In the genomic region with DNA sequence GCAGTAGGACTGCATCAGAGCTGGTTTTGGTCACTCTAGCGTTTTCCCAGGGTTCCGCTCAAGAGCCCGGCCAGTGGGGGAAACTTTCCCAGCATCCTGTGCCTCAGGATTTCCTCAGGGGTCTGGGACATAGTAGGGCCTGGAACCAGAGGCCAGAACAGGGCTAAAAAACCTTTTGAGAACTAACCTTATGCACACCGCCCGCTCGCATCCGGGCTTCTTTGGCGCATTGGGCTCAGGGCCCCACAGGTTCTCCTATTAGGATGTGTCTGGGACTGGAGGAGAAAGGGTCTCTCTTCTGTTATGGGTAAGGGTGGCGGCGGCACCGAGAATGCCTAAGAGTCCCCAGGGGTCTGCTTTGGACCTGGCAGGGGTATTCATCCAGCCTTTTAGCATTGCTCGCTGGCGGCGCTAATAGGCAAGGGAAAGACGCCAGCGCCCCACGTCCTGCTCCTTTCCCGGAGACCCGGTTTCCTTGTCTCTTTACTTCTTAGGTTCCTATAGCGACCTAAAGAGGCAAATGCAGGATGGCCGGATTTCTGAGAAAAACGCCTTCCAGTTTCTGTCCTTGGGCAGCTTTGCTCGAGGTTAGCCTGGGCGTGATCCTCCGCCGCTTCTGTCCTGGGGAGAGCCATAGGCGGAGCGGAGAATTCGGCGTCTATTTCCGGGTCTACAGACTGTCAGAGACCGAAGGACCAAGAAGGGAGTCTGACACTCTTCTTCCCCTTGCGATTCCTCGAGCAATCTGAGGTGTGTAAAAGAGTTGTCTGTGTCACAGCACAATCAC, we compare ENCODE assay signal across 9 mouse cellular contexts. TPM values are rescaled to one million over a fixed set of nuclear protein-coding genes. Genes with fewer than 3 reads are reported as not detected.
DNase-seq lines count a peak whose midpoint lies in the region; ATAC-seq and TF ChIP-seq lines count a peak whose summit lies in the region.
"Had no signal": no experiment of that assay in that cellular context is flagged by ENCODE, and none has a peak within 500 bp of the region (broad histone marks: within the 10 kb centered on the region; RNA-seq: fewer than 3 reads in every experiment).

No protein-coding gene starts in this region.

- ATAC-seq in hindbrain, embryonic 13.5 days (ENCODE audit: low FRiP score) = no peak; the same call in 1 of the 2 replicates
- ATAC-seq in megakaryocyte-erythroid progenitor cell, adult 5-6 weeks (replicated peaks; ENCODE audit: low FRiP score, low TSS enrichment, poor library complexity, severe bottlenecking) = peak; percentile 22; the same call in 1 of the 2 replicates
- ATAC-seq in inflammation-experienced regulatory T-cells, adult 6 months = no peak
- no peak for ATAC-seq in activated CD4-positive, CD25-positive, alpha-beta regulatory T cell, adult 4 months

- WGBS in hindbrain, embryonic 13.5 days = 1% methylated on average over 34 of the region's 34 CpGs

- no peaks in the 10 kb centered on the region for H3K36me3 ChIP-seq in ES-E14 (ENCODE audit: control insufficient read depth, insufficient read depth, low read length, poor library complexity, severe bottlenecking)
- H3K36me3 ChIP-seq in hindbrain, embryonic 13.5 days = no peaks in the 10 kb centered on the region
- H3K36me3 ChIP-seq: limb, embryonic 13.5 days had no signal

- H3K4me3 ChIP-seq in ES-E14 (ENCODE audit: insufficient read depth in 1 of 2, low read depth in 1 of 2, low read length in 2 of 2, poor library complexity in 1 of 2, severe bottlenecking in 1 of 2) = peak overlapping the region; percentile 58 to 62
- peak overlapping the region; percentile 19; the same call in 1 of the 2 replicates for H3K4me3 ChIP-seq in hindbrain, embryonic 13.5 days
- H3K4me3 ChIP-seq: limb, embryonic 13.5 days had no signal

- no peaks in the 10 kb centered on the region for H3K9me3 ChIP-seq in ES-E14 (ENCODE audit: control insufficient read depth, insufficient read depth, low read depth, low read length)
- H3K9me3 ChIP-seq in hindbrain, embryonic 13.5 days = no peaks in the 10 kb centered on the region
- H3K9me3 ChIP-seq: limb, embryonic 13.5 days had no signal

- H3K4me1 ChIP-seq in ES-E14 (ENCODE audit: control insufficient read depth in 2 of 2, insufficient read depth in 2 of 2, low read length in 2 of 2, poor library complexity in 1 of 2) = no peaks in the 10 kb centered on the region
- peaks cover 8% of the 10 kb centered on the region for H3K4me1 ChIP-seq in hindbrain, embryonic 13.5 days (replicated peaks)
- H3K4me1 ChIP-seq: limb, embryonic 13.5 days had no signal

- H3K27ac ChIP-seq in ES-E14 (ENCODE audit: insufficient read depth, low read depth, low read length, poor library complexity, severe bottlenecking) = no peak overlapping the region
- H3K27ac ChIP-seq in hindbrain, embryonic 13.5 days = no peak overlapping the region
- H3K27ac ChIP-seq: limb, embryonic 13.5 days had no signal

- peak overlapping the region; percentile 29; the same call in 1 of the 2 replicates for H3K4me2 ChIP-seq in hindbrain, embryonic 13.5 days
- H3K4me2 ChIP-seq: limb, embryonic 13.5 days had no signal

- in situ Hi-C loops in ES-E14 (cut with MboI; ENCODE audit: low sequenced_read_pairs in 2 of 2, unreplicated experiment in 2 of 2) = no loop called here

- peak overlapping the region; percentile 18; the same call in 1 of the 2 replicates for H3K9ac ChIP-seq in ES-E14 (ENCODE audit: insufficient read depth, low read depth, low read length, poor library complexity, severe bottlenecking)
- no peak overlapping the region for H3K9ac ChIP-seq in hindbrain, embryonic 13.5 days
- H3K9ac ChIP-seq: limb, embryonic 13.5 days had no signal

- DNase-seq in embryo, embryonic 10.5 days (ENCODE audit: low spot score) = peak; percentile 53
- DNase-seq in embryo, embryonic 10 days (ENCODE audit: low spot score) = no peak
- DNase-seq in ES-E14 (ENCODE audit: low read depth, low spot score) = no peak
- DNase-seq in embryo, embryonic 11 days = no peak

- peaks cover 87% of the 10 kb centered on the region for H3K27me3 ChIP-seq in hindbrain, embryonic 13.5 days

TF ChIP-seq in ES-E14, 5 proteins besides CTCF, POLR2A, EP300 and RAD21:
- TF ChIP-seq MAFK (IDR thresholded peaks at IDR 0.05; ENCODE audit: insufficient read depth, low read depth, low read length) (no peak), ZC3H11A (IDR thresholded peaks at IDR 0.05; ENCODE audit: borderline replicate concordance, low read depth, low read length) (no peak)

RNA-seq across cellular contexts. Expression of gene Bsx, which starts 2.4 kb away (rescaled TPM):
- not detected in 2 replicates for total RNA-seq in ES-E14 (2012; rRNA removed)
- not detected in 2 replicates for polyA plus RNA-seq in hindbrain, embryonic 13.5 days (2015; fragmentation: Nextera tagmentation; extraction: Ambion mirVana)
- not detected in 2 replicates for total RNA-seq in megakaryocyte-erythroid progenitor cell, adult 5-6 weeks (2014; fragmentation: Nextera tagmentation)
- total RNA-seq in megakaryocyte-erythroid progenitor cell, adult 5-6 weeks (2017) = not detected in 2 replicates
- not detected for polyA plus RNA-seq in inflammation-experienced regulatory T-cells, adult 6 months (2017; shearing (Covaris generic))
- not detected for polyA plus RNA-seq in activated CD4-positive, CD25-positive, alpha-beta regulatory T cell, adult 4 months (2017; shearing (Covaris generic))
- polyA plus RNA-seq: limb, embryonic 13.5 days had no signal
